Mouse (Mus musculus): ENCODE results near the gene D630045J12Rik. TPM values are rescaled to one million over a fixed set of nuclear protein-coding genes. Genes with fewer than 3 reads are reported as not detected.

D630045J12Rik gene
- polyA plus RNA-seq, 1 experiment from 2014 or later = 5.7 TPM

DNA sequence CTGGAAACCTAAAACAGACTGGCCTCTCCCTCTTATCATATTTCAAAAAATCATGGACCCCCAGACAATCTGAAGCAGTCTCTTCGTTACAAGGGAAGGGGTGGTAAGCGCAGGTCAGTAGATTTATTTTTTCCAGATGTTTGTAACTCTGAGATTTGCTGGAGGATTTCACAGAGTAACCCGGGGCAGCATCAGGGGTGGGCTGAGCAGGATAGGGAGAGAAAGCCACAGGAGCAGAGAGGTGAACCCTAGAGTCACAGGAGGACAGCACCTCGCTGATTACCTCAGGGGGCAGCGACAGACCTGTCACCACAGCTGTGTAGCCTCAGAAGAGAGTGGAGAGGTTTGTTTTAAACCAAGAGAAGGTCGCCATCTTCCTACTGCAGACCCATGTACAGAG is 88.4 kb downstream of the D630045J12Rik start:
- 37% methylated on average over 6 of the region's 6 CpGs for WGBS
- Histone ChIP-seq H3K4me1 (ENCODE audit: insufficient read depth, low read length) (peaks cover 6% of the 10 kb centered on the region; the same call in 1 of the 2 replicates), H3K9ac (replicated peaks; ENCODE audit: low read length) (0 out of 2 replicates have a peak overlapping the region, but pooled peaks have one; percentile 1), H3K9me3 (ENCODE audit: low read length) (no peaks in the 10 kb centered on the region), H3K4me2 (replicated peaks; ENCODE audit: low read depth, low read length) (no peak overlapping the region), H3K27me3 (ENCODE audit: insufficient read depth, low read length) (no peaks in the 10 kb centered on the region), H3K27ac (ENCODE audit: low read length) (peak overlapping the region; percentile 41), H3K36me3 (ENCODE audit: insufficient read depth, low read length) (peaks cover 25% of the 10 kb centered on the region), H3K4me3 (ENCODE audit: low read length) (no peak overlapping the region)
- ATAC-seq (ENCODE audit: low FRiP score, low TSS enrichment) = no peak

GRCm38 (mm10) chr6:38164705-38165104 is 89.1 kb downstream of the D630045J12Rik start:
- Histone ChIP-seq H3K36me3 (ENCODE audit: insufficient read depth, low read length) (peaks cover 20% of the 10 kb centered on the region), H3K9ac (replicated peaks; ENCODE audit: low read length) (no peak overlapping the region), H3K27me3 (ENCODE audit: insufficient read depth, low read length) (no peaks in the 10 kb centered on the region), H3K4me2 (replicated peaks; ENCODE audit: low read depth, low read length) (no peak overlapping the region), H3K9me3 (ENCODE audit: low read length) (no peaks in the 10 kb centered on the region), H3K27ac (ENCODE audit: low read length) (peak overlapping the region; percentile 41; the same call in 1 of the 2 replicates), H3K4me1 (ENCODE audit: insufficient read depth, low read length) (peaks cover 8% of the 10 kb centered on the region; the same call in 1 of the 2 replicates), H3K4me3 (ENCODE audit: low read length) (no peak overlapping the region)
- ATAC-seq (ENCODE audit: low FRiP score, low TSS enrichment) = no peak
- WGBS = 69% methylated on average over 6 of the region's 6 CpGs

DNA sequence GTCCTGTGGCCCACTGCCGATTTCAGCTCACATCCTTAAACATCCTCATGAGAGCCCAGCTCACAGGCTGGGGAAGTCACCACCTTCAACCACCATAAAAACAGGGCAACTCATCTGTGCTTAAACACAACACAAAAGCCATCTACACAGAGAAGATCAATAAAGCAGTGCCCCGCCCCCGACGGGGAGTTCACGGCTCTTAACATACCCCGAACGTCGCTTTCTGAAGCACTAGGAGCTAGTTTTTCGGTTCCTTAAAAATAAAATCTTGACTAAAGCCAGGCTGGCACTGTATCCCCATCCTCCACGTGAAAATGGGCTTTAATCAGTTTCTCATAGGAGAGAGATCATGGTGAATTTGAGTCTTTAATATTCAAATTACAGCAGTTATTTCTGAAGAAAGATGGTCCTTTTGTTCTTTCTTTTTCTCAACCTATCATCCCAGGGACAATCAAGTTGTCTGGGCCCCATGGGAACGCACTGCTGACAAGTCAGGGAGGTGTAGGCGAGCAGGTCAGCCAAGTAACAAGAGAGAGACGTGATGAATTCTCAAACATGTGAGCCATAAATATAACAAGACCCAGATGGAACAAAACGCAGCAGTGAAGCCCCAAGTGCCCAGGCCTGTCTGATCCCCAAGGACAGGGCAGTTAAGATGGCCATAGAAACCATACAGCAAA is 90.8 kb downstream of the D630045J12Rik start:
- no peak for ATAC-seq (ENCODE audit: low FRiP score, low TSS enrichment)
- H3K36me3 ChIP-seq (ENCODE audit: insufficient read depth, low read length) = peaks cover 9% of the 10 kb centered on the region
- H3K4me3 ChIP-seq (ENCODE audit: low read length) = no peak overlapping the region
- H3K9me3 ChIP-seq (ENCODE audit: low read length) = no peaks in the 10 kb centered on the region
- 42% methylated on average over 14 of the region's 14 CpGs for WGBS
- peaks cover 8% of the 10 kb centered on the region; the same call in 1 of the 2 replicates for H3K4me1 ChIP-seq (ENCODE audit: insufficient read depth, low read length)
- no peak overlapping the region for H3K9ac ChIP-seq (replicated peaks; ENCODE audit: low read length)
- H3K4me2 ChIP-seq (replicated peaks; ENCODE audit: low read depth, low read length) = no peak overlapping the region
- H3K27me3 ChIP-seq (ENCODE audit: insufficient read depth, low read length) = no peaks in the 10 kb centered on the region
- H3K27ac ChIP-seq (ENCODE audit: low read length) = no peak overlapping the region

DNA sequence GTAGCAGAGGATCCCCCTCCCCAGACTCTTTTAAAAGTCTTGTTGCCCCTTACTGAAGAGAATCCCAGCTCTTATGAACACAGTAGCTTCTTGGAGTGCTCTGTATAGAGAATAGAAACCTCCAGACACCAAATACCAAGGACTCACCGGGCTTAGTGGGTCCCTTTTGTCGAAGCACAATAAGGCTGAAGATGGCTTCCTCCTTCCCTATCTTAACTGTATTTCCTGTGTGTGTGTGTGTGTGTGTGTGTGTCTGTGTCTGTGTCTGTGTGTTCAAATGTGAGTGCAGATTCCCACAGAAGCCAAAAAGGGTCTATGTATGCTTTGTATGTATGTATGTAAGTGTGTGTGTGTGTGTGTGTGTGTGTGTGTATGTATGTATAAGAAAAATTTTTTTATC is 93.3 kb downstream of the D630045J12Rik start:
- H3K4me3 ChIP-seq (ENCODE audit: low read length) = no peak overlapping the region
- ATAC-seq (ENCODE audit: low FRiP score, low TSS enrichment) = 0 out of 2 replicates have a peak, but pooled peaks have one; percentile 18
- no peak overlapping the region for H3K4me2 ChIP-seq (replicated peaks; ENCODE audit: low read depth, low read length)
- peak overlapping the region; percentile 72 for H3K27ac ChIP-seq (ENCODE audit: low read length)
- H3K9me3 ChIP-seq (ENCODE audit: low read length) = no peaks in the 10 kb centered on the region
- H3K9ac ChIP-seq (replicated peaks; ENCODE audit: low read length) = no peak overlapping the region
- peaks cover 3% of the 10 kb centered on the region; the same call in 1 of the 2 replicates for H3K4me1 ChIP-seq (ENCODE audit: insufficient read depth, low read length)
- peaks cover 4% of the 10 kb centered on the region for H3K36me3 ChIP-seq (ENCODE audit: insufficient read depth, low read length)
- H3K27me3 ChIP-seq (ENCODE audit: insufficient read depth, low read length) = no peaks in the 10 kb centered on the region
- WGBS = 72% methylated on average over 2 of the region's 2 CpGs

DNA sequence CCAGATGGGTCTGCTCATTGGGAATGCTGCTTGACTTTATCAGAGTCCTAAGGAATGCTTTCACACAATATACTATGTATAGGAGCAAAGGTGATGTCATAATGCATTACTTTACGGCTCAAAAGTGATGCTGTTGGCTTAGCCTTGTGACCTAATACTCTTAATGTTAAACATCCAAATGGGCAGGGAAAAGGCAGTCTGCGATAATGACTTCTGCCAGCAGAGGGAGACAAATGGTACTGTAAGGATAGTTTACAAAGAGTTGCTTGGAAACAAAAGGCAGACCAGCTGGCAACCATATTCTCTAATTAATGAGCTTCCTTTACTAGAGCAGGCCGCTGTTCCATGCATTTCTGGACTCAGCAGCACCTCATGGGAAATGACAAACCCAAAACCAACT is 93.7 kb downstream of the D630045J12Rik start:
- 3% methylated on average over 3 of the region's 3 CpGs for WGBS
- H3K4me2 ChIP-seq (replicated peaks; ENCODE audit: low read depth, low read length) = no peak overlapping the region
- peak; percentile 73; the same call in 1 of the 2 replicates for ATAC-seq (ENCODE audit: low FRiP score, low TSS enrichment)
- no peak overlapping the region for H3K9ac ChIP-seq (replicated peaks; ENCODE audit: low read length)
- H3K36me3 ChIP-seq (ENCODE audit: insufficient read depth, low read length) = peaks cover 4% of the 10 kb centered on the region
- no peaks in the 10 kb centered on the region for H3K27me3 ChIP-seq (ENCODE audit: insufficient read depth, low read length)
- no peak overlapping the region for H3K4me3 ChIP-seq (ENCODE audit: low read length)
- peaks cover 3% of the 10 kb centered on the region; the same call in 1 of the 2 replicates for H3K4me1 ChIP-seq (ENCODE audit: insufficient read depth, low read length)
- H3K9me3 ChIP-seq (ENCODE audit: low read length) = no peaks in the 10 kb centered on the region
- H3K27ac ChIP-seq (ENCODE audit: low read length) = peak overlapping the region; percentile 72

DNA sequence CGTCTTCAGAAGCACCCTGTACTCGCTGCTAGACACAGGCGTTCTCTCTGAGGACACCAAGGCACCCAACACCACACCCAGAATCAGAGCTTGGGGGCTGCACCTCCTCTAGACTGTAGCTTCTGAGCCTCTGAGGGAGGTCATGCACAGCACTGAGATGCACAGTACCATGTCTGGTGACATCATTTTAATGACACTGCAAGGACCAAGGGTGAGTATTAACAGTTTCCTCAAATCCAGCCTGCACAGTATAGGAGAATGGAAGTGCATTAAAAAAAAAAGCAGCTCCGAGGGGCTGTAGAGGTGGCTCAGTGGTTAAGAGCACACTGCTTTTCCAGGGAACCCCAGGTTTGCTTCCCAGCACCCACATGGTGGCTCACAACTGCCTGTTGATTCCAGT is 94.2 kb downstream of the D630045J12Rik start:
- peaks cover 3% of the 10 kb centered on the region; the same call in 1 of the 2 replicates for H3K4me1 ChIP-seq (ENCODE audit: insufficient read depth, low read length)
- no peak overlapping the region for H3K9ac ChIP-seq (replicated peaks; ENCODE audit: low read length)
- H3K27ac ChIP-seq (ENCODE audit: low read length) = no peak overlapping the region
- WGBS = 88% methylated on average over 4 of the region's 4 CpGs
- H3K4me2 ChIP-seq (replicated peaks; ENCODE audit: low read depth, low read length) = no peak overlapping the region
- H3K27me3 ChIP-seq (ENCODE audit: insufficient read depth, low read length) = no peaks in the 10 kb centered on the region
- ATAC-seq (ENCODE audit: low FRiP score, low TSS enrichment) = peak; percentile 52
- H3K9me3 ChIP-seq (ENCODE audit: low read length) = no peaks in the 10 kb centered on the region
- no peak overlapping the region for H3K4me3 ChIP-seq (ENCODE audit: low read length)
- peaks cover 7% of the 10 kb centered on the region for H3K36me3 ChIP-seq (ENCODE audit: insufficient read depth, low read length)

DNA sequence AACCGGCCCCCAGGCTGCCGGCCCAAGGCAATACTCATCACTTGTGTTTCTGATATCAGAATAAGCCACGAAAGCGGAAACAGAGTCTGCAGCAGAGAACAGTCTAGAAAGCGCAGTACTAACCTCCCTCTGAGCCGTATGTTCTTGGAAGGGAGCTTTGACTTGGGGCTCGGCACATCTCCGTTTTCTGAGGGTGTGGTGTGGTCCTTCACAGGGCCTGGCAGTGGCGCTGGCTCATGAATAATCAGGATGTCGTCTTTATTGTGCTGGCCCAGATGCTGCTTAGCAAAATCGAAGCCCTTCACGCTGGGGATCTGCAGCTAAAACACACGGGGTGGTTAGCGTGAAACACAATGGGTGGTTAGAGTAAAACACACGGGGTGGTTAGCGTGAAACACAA is 95.9 kb downstream of the D630045J12Rik start:
- H3K9me3 ChIP-seq (ENCODE audit: low read length) = no peaks in the 10 kb centered on the region
- no peak overlapping the region for H3K9ac ChIP-seq (replicated peaks; ENCODE audit: low read length)
- H3K36me3 ChIP-seq (ENCODE audit: insufficient read depth, low read length) = peaks cover 10% of the 10 kb centered on the region
- no peak overlapping the region for H3K4me2 ChIP-seq (replicated peaks; ENCODE audit: low read depth, low read length)
- peaks cover 3% of the 10 kb centered on the region; the same call in 1 of the 2 replicates for H3K4me1 ChIP-seq (ENCODE audit: insufficient read depth, low read length)
- no peak for ATAC-seq (ENCODE audit: low FRiP score, low TSS enrichment)
- H3K4me3 ChIP-seq (ENCODE audit: low read length) = no peak overlapping the region
- no peak overlapping the region for H3K27ac ChIP-seq (ENCODE audit: low read length)
- WGBS = 85% methylated on average over 16 of the region's 16 CpGs
- H3K27me3 ChIP-seq (ENCODE audit: insufficient read depth, low read length) = no peaks in the 10 kb centered on the region

DNA sequence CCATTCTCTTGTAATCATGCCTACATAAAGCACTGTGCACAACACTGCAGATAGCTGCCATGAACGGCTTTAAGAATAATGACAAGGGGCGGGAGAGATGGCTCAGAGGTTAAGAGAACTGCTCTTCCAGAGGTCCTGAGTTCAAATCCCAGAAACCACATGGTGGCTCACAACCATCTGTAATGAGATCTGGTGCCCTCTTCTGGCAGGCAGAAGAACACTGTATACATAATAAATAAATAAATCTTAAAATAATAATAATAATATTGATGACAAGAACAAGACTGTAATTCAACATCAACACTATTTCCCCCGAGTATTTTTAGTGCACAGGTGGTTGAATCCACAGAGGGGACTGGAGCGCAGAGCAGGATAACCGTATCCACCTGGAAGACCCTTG is 97.6 kb downstream of the D630045J12Rik start:
- no peak for ATAC-seq (ENCODE audit: low FRiP score, low TSS enrichment)
- 88% methylated on average over 5 of the region's 5 CpGs for WGBS
- H3K27ac ChIP-seq (ENCODE audit: low read length) = no peak overlapping the region

DNA sequence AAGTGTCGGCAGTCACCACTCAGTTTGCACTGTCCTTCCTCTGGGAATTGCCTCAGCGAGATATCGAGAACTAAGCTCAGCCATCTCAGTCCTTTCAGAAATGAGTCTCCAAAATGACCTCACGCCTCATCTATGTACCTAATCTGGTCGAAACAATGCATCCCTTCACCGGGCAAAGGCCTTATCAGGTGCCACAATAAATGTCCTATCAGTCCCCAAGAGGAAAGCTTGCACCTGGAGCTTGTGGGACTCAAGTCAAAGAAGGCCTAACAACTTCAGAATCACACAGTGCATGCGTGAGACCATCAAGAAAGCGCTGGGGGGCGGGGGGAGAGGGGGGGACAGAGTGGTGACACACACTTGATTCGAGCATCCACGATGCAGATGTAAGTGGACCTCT is 101.5 kb downstream of the D630045J12Rik start:
- ATAC-seq (ENCODE audit: low FRiP score, low TSS enrichment) = no peak

More for the DNA sequence above, 97.6 kb downstream of the D630045J12Rik start:
- no peaks in the 10 kb centered on the region for H3K27me3 ChIP-seq (ENCODE audit: insufficient read depth, low read length)
- H3K4me2 ChIP-seq (replicated peaks; ENCODE audit: low read depth, low read length) = no peak overlapping the region
- H3K4me3 ChIP-seq (ENCODE audit: low read length) = no peak overlapping the region
- no peaks in the 10 kb centered on the region for H3K9me3 ChIP-seq (ENCODE audit: low read length)
- peaks cover 3% of the 10 kb centered on the region; the same call in 1 of the 2 replicates for H3K4me1 ChIP-seq (ENCODE audit: insufficient read depth, low read length)
- H3K36me3 ChIP-seq (ENCODE audit: insufficient read depth, low read length) = peaks cover 13% of the 10 kb centered on the region
- H3K9ac ChIP-seq (replicated peaks; ENCODE audit: low read length) = no peak overlapping the region

GRCm38 (mm10) chr6:38149483-38149882 is 104.3 kb downstream of the D630045J12Rik start:
- no peaks in the 10 kb centered on the region for H3K27me3 ChIP-seq (ENCODE audit: insufficient read depth, low read length)
- no peak overlapping the region for H3K4me2 ChIP-seq (replicated peaks; ENCODE audit: low read depth, low read length)
- 92% methylated on average over 19 of the region's 19 CpGs for WGBS
- no peak overlapping the region for H3K9ac ChIP-seq (replicated peaks; ENCODE audit: low read length)
- no peak overlapping the region for H3K4me3 ChIP-seq (ENCODE audit: low read length)
- no peak overlapping the region for H3K27ac ChIP-seq (ENCODE audit: low read length)
- no peak for ATAC-seq (ENCODE audit: low FRiP score, low TSS enrichment)
- no peaks in the 10 kb centered on the region for H3K9me3 ChIP-seq (ENCODE audit: low read length)
- H3K36me3 ChIP-seq (ENCODE audit: insufficient read depth, low read length) = peaks cover 31% of the 10 kb centered on the region
- peaks cover 20% of the 10 kb centered on the region for H3K4me1 ChIP-seq (ENCODE audit: insufficient read depth, low read length)

More for the DNA sequence above, 101.5 kb downstream of the D630045J12Rik start:
- Histone ChIP-seq H3K4me3 (ENCODE audit: low read length) (no peak overlapping the region), H3K36me3 (ENCODE audit: insufficient read depth, low read length) (peaks cover 30% of the 10 kb centered on the region), H3K27ac (ENCODE audit: low read length) (no peak overlapping the region), H3K4me2 (replicated peaks; ENCODE audit: low read depth, low read length) (no peak overlapping the region), H3K9me3 (ENCODE audit: low read length) (no peaks in the 10 kb centered on the region), H3K27me3 (ENCODE audit: insufficient read depth, low read length) (no peaks in the 10 kb centered on the region), H3K9ac (replicated peaks; ENCODE audit: low read length) (no peak overlapping the region), H3K4me1 (ENCODE audit: insufficient read depth, low read length) (no peaks in the 10 kb centered on the region)
- 85% methylated on average over 11 of the region's 11 CpGs for WGBS
